Mouse (Mus musculus): ENCODE data around the gene Mcur1.

DNA sequence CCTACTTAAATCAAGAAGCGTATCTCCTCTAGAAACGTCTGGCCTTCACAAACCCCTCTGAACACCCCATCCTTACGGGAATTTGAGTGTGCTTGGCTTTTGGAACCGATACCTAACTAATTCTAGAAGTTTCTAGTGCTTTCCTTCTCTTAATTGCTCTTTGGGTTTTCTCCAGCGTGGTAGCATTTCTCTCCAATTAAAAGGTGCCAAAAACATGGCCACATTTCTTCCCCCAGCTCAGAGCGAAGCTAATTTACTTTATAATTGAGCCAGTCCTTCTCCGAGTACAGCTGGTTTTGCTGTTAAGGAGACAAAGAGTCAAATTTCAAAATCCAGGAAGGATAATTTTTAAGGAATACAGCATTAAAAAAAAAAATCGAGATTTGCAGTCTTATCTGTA, 23.5 kb upstream of the Mcur1 start:
- TF ChIP-seq CTCF (IDR thresholded peaks at IDR 0.05; ENCODE audit: low read depth) (no peak), EP300 (IDR thresholded peaks at IDR 0.05; ENCODE audit: low read depth) (no peak)

Measured in liver, embryonic 14.5 days (tissue).